Mouse (Mus musculus): ENCODE results near the gene Wsb1. TPM values are rescaled to one million over a fixed set of nuclear protein-coding genes. Genes with fewer than 3 reads are reported as not detected.

Wsb1 gene
- total and polyA plus RNA-seq, 3 experiments: 48.8 to 90.9 (median 57.0) TPM

DNA sequence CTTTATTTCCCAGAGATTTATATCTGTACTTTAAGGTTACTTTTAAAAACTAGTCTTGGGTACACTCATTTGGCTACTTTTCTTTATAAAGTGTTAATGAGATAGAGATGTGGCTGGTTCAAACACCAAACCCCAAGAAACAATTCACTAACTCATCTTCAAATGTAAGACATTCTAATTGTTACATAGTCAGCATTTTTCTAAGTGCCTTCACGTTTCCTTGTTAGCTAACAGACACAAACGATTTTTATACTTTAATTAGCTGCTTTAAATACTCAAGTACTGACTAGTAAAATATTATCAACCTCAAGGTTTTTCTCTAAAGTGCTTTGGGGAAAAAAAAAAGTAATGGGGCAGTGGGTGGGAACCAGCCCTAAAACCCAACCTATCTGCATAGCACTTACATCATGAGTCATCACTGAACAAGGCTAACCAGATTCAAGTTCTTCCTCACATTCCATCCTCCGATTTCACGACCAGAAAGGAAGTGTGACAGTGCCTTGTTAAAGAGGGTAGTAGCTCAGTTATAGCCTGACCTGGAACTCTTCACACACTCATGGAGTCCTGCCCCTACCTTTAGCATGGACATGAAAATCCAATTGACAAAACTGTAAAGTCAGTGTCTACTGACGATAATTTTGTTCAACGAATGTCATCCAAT is 1.5 kb downstream of the Wsb1 start:
- Histone ChIP-seq H3K4me3 (ENCODE audit: control insufficient read depth in 1 of 2, insufficient read depth in 1 of 2, low read depth in 2 of 2, low read length in 2 of 2) (peak overlapping the region; percentile 87 to 91), H3K27ac (ENCODE audit: control insufficient read depth, low read depth, low read length) (peak overlapping the region; percentile 85), H3K9ac (ENCODE audit: control insufficient read depth, low read depth, low read length, poor library complexity, severe bottlenecking) (peak overlapping the region; percentile 94), H3K9me3 (replicated peaks; ENCODE audit: insufficient read depth, low read length) (no peaks in the 10 kb centered on the region), H3K4me1 (ENCODE audit: control insufficient read depth in 1 of 2, insufficient read depth in 2 of 2, low read length in 2 of 2) (peaks cover 12 to 14% of the 10 kb centered on the region in 2 experiments), H3K27me3 (ENCODE audit: control insufficient read depth in 1 of 2, insufficient read depth in 2 of 2, low read length in 2 of 2) (no peaks in the 10 kb centered on the region), H3K36me3 (ENCODE audit: control insufficient read depth in 1 of 2, insufficient read depth in 2 of 2, low read length in 2 of 2) (peaks cover 34 to 38% of the 10 kb centered on the region in 2 experiments), H3K79me2 (ENCODE audit: control insufficient read depth, insufficient read depth, low read length, poor library complexity) (peaks cover 29% of the 10 kb centered on the region)
- peak; percentile 92 for DNase-seq (ENCODE audit: low read depth, low spot score)
- TF ChIP-seq KAT2A (conservative IDR thresholded peaks at IDR 0.05; ENCODE audit: low read depth, low read length): no peak
- peak in 1 of 2 experiments; percentile 62; a peak in 2 of 4 replicates for TF ChIP-seq POLR2A (IDR thresholded peaks at IDR 0.05; ENCODE audit: control insufficient read depth in 1 of 2, insufficient read depth in 1 of 2, low read depth in 1 of 2, low read length in 2 of 2, poor library complexity in 1 of 2)
- TF ChIP-seq RAD21 (IDR thresholded peaks at IDR 0.05; ENCODE audit: low read depth, low read length): no peak
- TF ChIP-seq MAX (IDR thresholded peaks at IDR 0.05; ENCODE audit: low read length): peak; percentile 27; the same call in 1 of the 2 replicates
- TF ChIP-seq SMC3 (IDR thresholded peaks at IDR 0.05; ENCODE audit: low read depth, low read length): no peak
- no peak for TF ChIP-seq ZC3H11A (IDR thresholded peaks at IDR 0.05; ENCODE audit: low read depth, low read length)
- peak; percentile 90; the same call in 1 of the 2 replicates for TF ChIP-seq MAFK (IDR thresholded peaks at IDR 0.05; ENCODE audit: borderline replicate concordance, low read depth, low read length)
- no peak for TF ChIP-seq TAL1 (IDR thresholded peaks at IDR 0.05; ENCODE audit: low read length)
- no peak for TF ChIP-seq CHD2 (IDR thresholded peaks at IDR 0.05; ENCODE audit: low read length)
- peak; percentile 41 for TF ChIP-seq ETS1 (IDR thresholded peaks at IDR 0.05; ENCODE audit: low read depth, low read length)
- no peak for TF ChIP-seq BHLHE40 (IDR thresholded peaks at IDR 0.05; ENCODE audit: borderline replicate concordance, low read depth, low read length)
- peak; percentile 30; the same call in 1 of the 2 replicates for TF ChIP-seq NELFE (IDR thresholded peaks at IDR 0.05; ENCODE audit: low read depth, low read length)
- TF ChIP-seq USF1 (IDR thresholded peaks at IDR 0.05; ENCODE audit: low read depth, low read length): no peak
- TF ChIP-seq USF2 (IDR thresholded peaks at IDR 0.05; ENCODE audit: borderline replicate concordance in 1 of 2, insufficient read depth in 1 of 2, low read depth in 1 of 2, low read length in 2 of 2): no peak
- peak; percentile 25; the same call in 1 of the 2 replicates for TF ChIP-seq GATA1 (IDR thresholded peaks at IDR 0.05; ENCODE audit: low read depth, low read length)
- TF ChIP-seq ZNF384 (IDR thresholded peaks at IDR 0.05; ENCODE audit: low read depth, low read length): peak; percentile 94
- no peak for TF ChIP-seq ZKSCAN1 (IDR thresholded peaks at IDR 0.05; ENCODE audit: low read depth, low read length)
- no peak for TF ChIP-seq E2F4 (IDR thresholded peaks at IDR 0.05; ENCODE audit: borderline replicate concordance, low read depth, low read length)
- no peak for TF ChIP-seq POLR2AphosphoS5 (IDR thresholded peaks at IDR 0.05; ENCODE audit: borderline replicate concordance, low read depth, low read length)
- TF ChIP-seq HCFC1 (IDR thresholded peaks at IDR 0.05; ENCODE audit: low read depth, low read length): no peak; the same call in 1 of the 2 replicates
- peak; percentile 38; the same call in 1 of the 2 replicates for TF ChIP-seq RCOR1 (IDR thresholded peaks at IDR 0.05; ENCODE audit: low read depth, low read length)
- TF ChIP-seq POLR2AphosphoS2 (IDR thresholded peaks at IDR 0.05; ENCODE audit: low read length): no peak
- TF ChIP-seq UBTF (IDR thresholded peaks at IDR 0.05; ENCODE audit: borderline replicate concordance, insufficient read depth, low read depth, low read length): no peak
- TF ChIP-seq MYC (IDR thresholded peaks at IDR 0.05; ENCODE audit: low read depth, low read length): peak; percentile 27; the same call in 1 of the 2 replicates
- no peak for TF ChIP-seq MAZ (IDR thresholded peaks at IDR 0.05; ENCODE audit: low read depth, low read length)
- TF ChIP-seq ELF1 (IDR thresholded peaks at IDR 0.05; ENCODE audit: low read depth, low read length): no peak; the same call in 1 of the 2 replicates
- no peak for TF ChIP-seq MEF2A (IDR thresholded peaks at IDR 0.05; ENCODE audit: extremely low read depth, insufficient replicate concordance, low read depth, low read length, poor library complexity, severe bottlenecking)
- peak; percentile 63 for TF ChIP-seq SIN3A (IDR thresholded peaks at IDR 0.05; ENCODE audit: low read length)
- TF ChIP-seq MXI1 (IDR thresholded peaks at IDR 0.05; ENCODE audit: low read depth, low read length): peak; percentile 50; the same call in 1 of the 2 replicates
- TF ChIP-seq CHD1 (IDR thresholded peaks at IDR 0.05; ENCODE audit: low read depth, low read length): 0 out of 2 replicates have a peak, but pooled peaks have one; percentile 8
- no peak for TF ChIP-seq GABPA (IDR thresholded peaks at IDR 0.05; ENCODE audit: low read depth, low read length)
- no peak for TF ChIP-seq ZMIZ1 (IDR thresholded peaks at IDR 0.05; ENCODE audit: low read depth, low read length)
- TF ChIP-seq EP300 (IDR thresholded peaks at IDR 0.05; ENCODE audit: low read depth in 1 of 2, low read length in 2 of 2): peak; percentile 37 to 38; a peak in 3 of 4 replicates
- peak; percentile 86; the same call in 1 of the 2 replicates for TF ChIP-seq JUND (IDR thresholded peaks at IDR 0.05; ENCODE audit: low read depth, low read length)
- TF ChIP-seq TBP (IDR thresholded peaks at IDR 0.05; ENCODE audit: low read depth, low read length): peak; percentile 78
- TF ChIP-seq MYB (IDR thresholded peaks at IDR 0.05; ENCODE audit: low read depth, low read length): no peak

All from MEL (cell line).